Mouse (Mus musculus) embryonic fibroblast, embryonic 13.5 days (primary cell): Measurements from ENCODE around the gene Magix. TPM values are rescaled to one million over a fixed set of nuclear protein-coding genes. Genes with fewer than 3 reads are reported as not detected.

Experiments used
- H3K27ac ChIP-seq: 2 replicates; pipeline ENCODE4 v1.5.1; 2012; ENCODE audit warnings: low read length, control low read depth, inconsistent platforms; ENCODE audit not compliant: insufficient read depth
- H3K4me1 ChIP-seq: 2 replicates; pipeline ENCODE4 v1.6.1; 2011; ENCODE audit warnings: low read length; ENCODE audit not compliant: control insufficient read depth, insufficient read depth
- H3K4me3 ChIP-seq: 2 replicates; pipeline ENCODE4 v1.5.1; 2011; ENCODE audit warnings: mild to moderate bottlenecking, control low read depth, low read length; ENCODE audit not compliant: insufficient read depth
- CTCF ChIP-seq: IDR thresholded peaks from 2 replicates; pipeline ENCODE4 v1.5.1; 2011; ENCODE audit warnings: mild to moderate bottlenecking, control low read depth, low read length, moderate library complexity, borderline replicate concordance; ENCODE audit not compliant: insufficient read depth
- POLR2A ChIP-seq: IDR thresholded peaks from 2 replicates; pipeline ENCODE4 v1.6.1; 2011; ENCODE audit warnings: low read depth, mild to moderate bottlenecking, control low read depth, low read length, moderate library complexity
- polyA plus RNA-seq: library from polyadenylated mRNA; stranded (reverse); fragments of >200 nt; gene quantifications from 2 replicates; pipeline ENCODE4 v1.2.4, GENCODE M21; 2011; ENCODE audit warnings: low read depth; ENCODE audit not compliant: missing spikeins, insufficient read length

Gene Magix
- polyA plus RNA-seq, 1 experiment, result not detected

DNA sequence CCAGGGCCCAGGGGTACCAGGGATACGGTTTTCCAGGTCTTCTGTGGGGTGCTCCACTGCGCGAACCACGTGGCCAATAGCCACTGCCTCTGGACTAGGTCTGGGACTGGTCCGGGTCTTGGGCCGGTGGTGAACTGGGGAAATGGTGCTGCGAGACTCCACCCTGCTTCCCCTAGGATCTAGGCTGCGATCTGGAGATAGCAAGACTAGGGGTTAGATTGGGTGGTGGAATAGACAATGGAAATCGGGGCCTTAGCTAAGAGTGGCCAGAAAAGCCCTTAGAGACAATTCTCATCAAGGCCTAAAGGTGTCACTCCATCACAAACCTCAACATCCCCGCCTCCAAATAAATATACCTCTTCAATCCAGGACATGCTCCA lies 6.1 kb downstream of the Magix start:
- no peak for TF ChIP-seq CTCF
- TF ChIP-seq POLR2A, result no peak
- no peak overlapping the region for H3K4me3 ChIP-seq
- H3K27ac ChIP-seq, result no peak overlapping the region
- no peaks in the 10 kb centered on the region; the same call in 1 of the 2 replicates for H3K4me1 ChIP-seq

DNA sequence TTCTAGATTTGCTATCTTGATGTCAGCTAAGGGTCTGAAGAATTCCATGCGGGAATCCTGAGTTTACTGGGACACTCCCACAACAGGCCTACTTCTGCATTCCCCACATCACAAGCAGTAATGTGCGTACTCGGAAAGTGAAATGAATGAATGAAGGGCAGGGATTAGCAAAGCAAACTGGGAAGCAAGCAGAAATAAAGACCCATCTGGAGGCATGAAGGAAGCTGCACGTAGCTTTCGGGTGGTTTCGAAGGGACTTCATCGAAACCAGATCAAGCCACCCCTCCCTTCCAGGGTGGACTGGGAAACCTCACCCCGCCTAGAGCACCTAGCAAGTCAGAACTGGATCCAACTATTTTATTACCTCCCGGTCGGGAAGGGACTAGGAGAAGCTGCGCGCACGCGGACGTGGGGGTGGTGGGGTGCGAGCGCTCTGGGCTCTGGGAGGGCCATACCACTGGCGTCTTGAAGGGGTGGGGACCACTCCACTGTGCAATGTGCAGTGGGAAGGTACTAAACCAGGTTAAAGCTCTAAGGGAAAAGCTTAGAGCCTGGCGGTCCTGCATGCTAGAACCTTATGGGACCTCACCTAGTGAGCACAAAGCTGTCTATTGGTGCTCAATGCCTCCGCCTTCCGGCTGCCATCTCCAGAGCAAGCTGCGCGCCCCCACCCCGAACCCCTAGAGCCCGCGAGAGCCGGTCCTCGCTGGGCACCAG lies 6.6 kb downstream of the Magix start:
- H3K4me1 ChIP-seq, result no peaks in the 10 kb centered on the region; the same call in 1 of the 2 replicates
- H3K4me3 ChIP-seq, result no peak overlapping the region
- TF ChIP-seq CTCF, result no peak
- TF ChIP-seq POLR2A, result no peak
- H3K27ac ChIP-seq, result peak overlapping the region; percentile 73

DNA sequence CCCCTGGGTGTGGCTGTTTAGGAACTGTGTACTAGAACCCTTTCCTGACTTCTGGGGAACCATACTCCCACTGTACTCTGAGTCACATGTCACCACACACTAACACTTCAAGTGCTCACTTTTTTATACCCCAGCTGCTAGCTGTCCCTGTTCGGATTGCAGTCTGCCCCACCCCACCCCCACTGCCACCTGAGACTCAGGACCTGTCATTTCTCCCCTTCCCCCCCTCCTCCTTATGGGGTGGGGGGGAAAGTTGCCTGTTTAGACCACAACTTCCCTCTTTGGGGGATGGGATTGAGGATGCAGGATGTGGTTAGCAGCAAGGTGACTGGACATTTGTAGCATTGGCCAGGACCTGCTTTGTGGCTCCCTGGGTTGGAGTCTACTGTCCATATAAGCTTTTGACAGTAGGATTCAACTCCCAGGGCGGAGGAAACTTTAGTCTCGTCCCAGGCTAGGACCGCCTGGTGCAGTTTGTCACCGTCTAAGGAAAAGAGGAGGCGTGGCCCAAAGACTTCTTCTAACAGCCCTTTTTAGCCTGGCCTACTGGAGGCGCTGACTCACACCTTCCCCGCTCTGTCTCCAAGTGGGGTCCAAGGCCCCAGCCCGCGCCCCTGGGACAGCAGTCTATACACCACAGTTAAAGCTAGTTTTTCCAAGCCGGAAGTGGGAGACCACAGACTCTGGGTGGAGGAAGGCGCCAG lies 7.3 kb downstream of the Magix start:
- peaks cover 2% of the 10 kb centered on the region for H3K4me1 ChIP-seq
- TF ChIP-seq POLR2A (peak; percentile 21; the same call in 1 of the 2 replicates), CTCF (no peak)
- H3K27ac ChIP-seq, result peak overlapping the region; percentile 73
- H3K4me3 ChIP-seq, result no peak overlapping the region

DNA sequence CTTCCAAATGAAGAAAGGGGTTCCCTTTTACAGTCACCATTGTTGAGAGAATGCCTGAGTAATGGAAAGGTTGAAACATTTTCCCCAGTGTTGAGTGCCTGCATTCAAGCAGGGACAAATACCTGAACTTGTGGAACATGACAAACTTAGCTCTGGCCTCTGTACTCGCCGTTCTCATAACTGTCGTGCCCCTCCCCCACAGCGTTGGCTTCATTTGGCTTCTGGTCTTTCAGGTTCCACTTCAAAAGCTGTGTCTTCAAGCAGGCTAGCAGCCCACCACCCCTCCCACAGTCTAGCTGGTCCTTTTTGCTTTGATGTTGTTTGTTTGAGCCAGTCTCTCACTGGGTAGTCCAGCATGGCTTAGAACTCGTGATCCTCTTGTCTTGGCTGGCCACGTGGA lies 8.3 kb downstream of the Magix start:
- Histone ChIP-seq H3K27ac (no peak overlapping the region), H3K4me1 (peaks cover 2% of the 10 kb centered on the region), H3K4me3 (no peak overlapping the region)
- TF ChIP-seq CTCF (no peak), POLR2A (no peak)

DNA sequence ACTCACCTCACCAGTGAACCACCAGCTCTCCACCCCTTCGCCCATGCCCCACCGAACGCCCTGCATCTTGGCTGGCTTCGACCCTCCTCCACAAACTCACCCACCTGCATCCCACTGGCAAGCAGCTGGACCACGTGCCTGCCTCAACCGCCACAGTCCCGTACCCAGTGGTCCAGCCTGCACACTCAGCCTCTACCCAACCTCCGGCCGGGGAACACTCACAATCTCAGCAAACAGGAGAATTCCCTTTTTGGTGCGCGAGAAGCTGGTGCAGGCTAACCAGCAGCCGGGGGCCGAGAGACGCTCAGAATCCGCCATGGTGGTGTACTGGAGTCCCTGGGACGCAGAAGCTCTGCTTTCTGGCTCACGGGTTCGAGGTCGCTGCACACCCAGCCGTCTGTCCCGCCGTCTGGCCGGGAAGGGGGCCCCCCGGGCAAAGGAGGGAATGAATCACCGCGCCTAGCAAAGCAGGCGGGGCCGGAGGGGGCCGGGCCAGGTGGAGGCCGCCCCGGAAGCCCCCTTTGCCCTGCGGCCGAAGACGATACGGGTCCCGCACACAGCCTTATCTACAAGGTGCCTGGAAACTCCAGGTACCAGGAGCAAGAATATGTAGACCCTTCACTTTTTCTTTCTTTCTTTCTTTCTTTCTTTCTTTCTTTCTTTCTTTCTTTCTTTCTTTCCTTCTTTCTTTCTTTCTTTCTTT lies 10.0 kb downstream of the Magix start, which contains the start of gene Plp2:
TSS of gene Plp2 (minus strand) at position 470 of the 703 bp plus-strand sequence.
- Histone ChIP-seq H3K27ac (peak within 1 kb of the TSS; percentile 86), H3K4me3 (peak within 1 kb of the TSS; percentile 63), H3K4me1 (peaks cover 2% of the 10 kb centered on the region)
- TF ChIP-seq CTCF (no peak), POLR2A (peak; percentile 40)

DNA sequence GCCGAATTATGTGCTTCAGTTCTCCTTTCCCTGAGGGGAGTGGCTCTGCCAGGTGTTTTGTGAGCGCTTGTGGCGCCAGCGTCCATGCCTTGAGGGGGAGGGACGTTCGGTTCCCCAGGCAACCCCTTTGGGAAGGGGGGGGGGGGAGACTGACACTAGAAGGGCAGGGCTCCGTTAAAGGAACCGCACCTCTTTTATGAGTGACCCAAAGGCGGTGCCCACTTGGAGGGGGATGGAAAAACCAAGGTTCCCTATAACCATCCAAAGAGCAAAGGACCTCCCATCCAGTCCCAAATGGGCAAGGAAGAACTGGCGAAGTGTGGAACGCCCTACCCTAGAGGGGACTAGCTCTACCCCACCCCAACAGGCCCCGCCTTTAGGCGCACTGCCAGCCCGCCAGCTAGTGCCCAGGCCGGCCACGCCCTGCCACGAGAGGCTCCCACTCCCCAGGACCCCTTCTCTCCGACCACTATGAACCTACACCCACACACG lies 10.6 kb downstream of the Magix start:
- peak overlapping the region; percentile 86 for H3K27ac ChIP-seq
- H3K4me1 ChIP-seq, result peaks cover 2% of the 10 kb centered on the region
- H3K4me3 ChIP-seq, result peak overlapping the region; percentile 63
- no peak for TF ChIP-seq CTCF
- no peak for TF ChIP-seq POLR2A

DNA sequence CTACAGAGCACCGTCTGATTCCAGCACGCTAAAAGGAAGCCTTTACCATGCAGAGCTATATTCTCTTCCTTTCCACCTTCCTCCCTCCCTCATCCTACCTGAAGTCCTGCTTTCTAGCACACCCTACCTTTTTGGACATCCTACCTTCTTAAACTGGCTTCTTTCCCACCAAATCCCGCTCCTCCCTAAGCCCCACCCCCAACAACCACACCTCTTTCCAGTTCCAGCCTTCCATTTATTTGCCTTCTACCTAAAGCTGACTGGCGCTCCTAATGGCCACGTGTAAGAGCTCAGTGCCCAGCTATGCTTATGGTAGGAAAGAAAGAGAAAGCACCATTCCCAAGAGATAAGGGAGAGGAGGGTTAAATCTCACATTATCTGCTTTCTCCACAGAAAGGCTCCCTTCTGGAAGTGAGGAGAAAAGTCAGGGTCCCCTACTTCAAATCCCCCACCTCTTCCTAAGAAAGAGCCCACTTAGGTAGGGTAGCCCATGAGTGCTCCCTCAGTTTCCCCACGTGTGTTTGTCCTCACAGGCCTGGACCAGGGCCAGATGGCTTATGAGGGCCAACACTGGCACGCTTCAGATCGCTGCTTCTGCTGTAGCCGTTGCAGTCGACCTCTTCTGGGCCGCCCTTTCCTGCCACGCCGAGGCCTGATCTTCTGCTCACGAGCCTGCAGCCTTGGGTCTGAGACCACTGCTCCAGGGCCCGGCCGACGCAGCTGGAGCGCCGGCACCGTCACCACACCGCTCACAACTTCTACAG lies 15.1 kb downstream of the Magix start:
- no peak overlapping the region for H3K4me3 ChIP-seq
- H3K4me1 ChIP-seq, result peaks cover 2% of the 10 kb centered on the region; the same call in 1 of the 2 replicates
- no peak overlapping the region for H3K27ac ChIP-seq
- TF ChIP-seq POLR2A (no peak), CTCF (no peak)

DNA sequence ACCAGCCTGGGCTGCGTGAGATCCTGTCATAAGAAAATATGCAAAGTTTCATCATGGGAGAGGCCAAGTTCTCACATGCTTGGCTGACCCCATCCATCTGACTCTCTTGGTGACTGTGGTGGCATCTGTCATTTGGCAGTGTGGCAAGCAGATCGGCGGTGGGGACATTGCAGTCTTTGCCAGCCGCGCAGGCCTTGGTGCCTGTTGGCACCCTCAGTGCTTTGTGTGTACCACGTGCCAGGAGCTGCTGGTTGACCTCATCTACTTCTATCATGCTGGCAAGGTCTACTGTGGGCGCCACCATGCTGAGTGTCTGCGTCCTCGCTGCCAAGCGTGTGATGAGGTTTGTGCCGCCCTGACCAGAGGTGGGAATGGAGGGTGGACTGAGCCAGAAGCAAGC lies 16.3 kb downstream of the Magix start:
- Histone ChIP-seq H3K27ac (no peak overlapping the region), H3K4me3 (no peak overlapping the region), H3K4me1 (peaks cover 2% of the 10 kb centered on the region; the same call in 1 of the 2 replicates)
- TF ChIP-seq POLR2A (no peak), CTCF (no peak)

DNA sequence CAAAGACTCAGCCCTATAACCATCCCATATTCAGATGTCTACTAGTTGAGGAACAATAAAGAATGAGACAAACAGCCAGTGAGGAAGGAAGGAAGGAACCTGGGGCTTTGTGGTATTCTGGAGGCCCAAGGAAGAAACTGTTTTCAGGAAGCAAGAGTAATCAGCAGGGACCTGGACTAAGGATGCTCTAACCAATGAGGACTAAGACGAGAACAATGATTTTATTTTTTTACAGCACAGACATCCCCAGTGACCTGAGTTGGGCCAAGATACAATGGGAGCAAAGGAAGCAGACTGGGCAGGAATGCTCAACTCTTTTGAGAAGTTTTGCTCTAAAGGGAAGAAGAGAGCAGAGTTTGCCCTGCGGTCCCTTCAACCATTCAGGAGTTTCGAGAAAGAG lies 18.1 kb downstream of the Magix start:
- Histone ChIP-seq H3K4me1 (0 out of 2 replicates have a peak, but pooled peaks cover 2% of the 10 kb centered on the region), H3K4me3 (no peak overlapping the region), H3K27ac (no peak overlapping the region)
- no peak for TF ChIP-seq CTCF
- TF ChIP-seq POLR2A, result no peak
